ENCODE assay signal across 35 mouse cellular contexts in genomic region chr5:130409706-130410105, GRCm38 (mm10). TPM values are rescaled to one million over a fixed set of nuclear protein-coding genes. Genes with fewer than 3 reads are reported as not detected.
"Had no signal": no experiment of that assay in that cellular context is flagged by ENCODE, and none has a peak within 500 bp of the region (broad histone marks: within the 10 kb centered on the region; RNA-seq: fewer than 3 reads in every experiment).

No protein-coding gene starts in this region.

- H3K4me3 ChIP-seq: gastrocnemius, adult 2 months; heart, embryonic 10.5 days; heart, embryonic 12.5 days; hindbrain, embryonic 10.5 days; hindbrain, embryonic 12.5 days; intestine, embryonic 15.5 days; layer of hippocampus, adult 2 months; left cerebral cortex, adult 2 months; limb, embryonic 10.5 days; limb, embryonic 12.5 days; liver, embryonic 13.5 days; liver, embryonic 15.5 days had no signal

- H3K27ac ChIP-seq: gastrocnemius, adult 2 months; heart, embryonic 10.5 days; hindbrain, embryonic 10.5 days; hindbrain, embryonic 12.5 days; hindbrain, embryonic 14.5 days; intestine, embryonic 15.5 days; layer of hippocampus, adult 2 months; left cerebral cortex, adult 2 months; limb, embryonic 10.5 days; limb, embryonic 12.5 days; liver, embryonic 13.5 days; liver, embryonic 15.5 days had no signal

- H3K4me1 ChIP-seq: heart, embryonic 10.5 days; heart, embryonic 12.5 days; hindbrain, embryonic 10.5 days; hindbrain, embryonic 12.5 days; intestine, embryonic 15.5 days; limb, embryonic 10.5 days; limb, embryonic 12.5 days; liver, embryonic 13.5 days; liver, embryonic 15.5 days had no signal

- DNase-seq: gastrocnemius, adult 2 months; gastrocnemius, postnatal 10 days; gastrocnemius, postnatal 25 days; heart, adult 18-20 months; heart, postnatal 10 days; heart, postnatal 4 days; kidney, adult 18-20 months; kidney, adult 8-10 months; kidney, postnatal 10 days; kidney, postnatal 25 days; kidney, postnatal 4 days; liver; liver, embryonic 13.5 days had no signal

- H3K27me3 ChIP-seq: heart, embryonic 12.5 days; hindbrain, embryonic 12.5 days; intestine, embryonic 15.5 days; limb, embryonic 12.5 days; liver, embryonic 13.5 days; liver, embryonic 15.5 days had no signal

RNA-seq across cellular contexts. Expression of gene A330070K13Rik, which starts 25.3 kb away (rescaled TPM):
- total RNA-seq: gastrocnemius, adult 2 months; gastrocnemius, postnatal 10 days; gastrocnemius, postnatal 25 days; gastrocnemius, postnatal 4 days; granulocyte monocyte progenitor cell, adult 5-6 weeks; heart, adult 18-20 months; heart, adult 8-10 months; heart, postnatal 10 days; heart, postnatal 25 days; heart, postnatal 4 days had no signal
- polyA plus RNA-seq: heart, embryonic 10.5 days; heart, embryonic 12.5 days; heart, embryonic 14.5 days; heart, embryonic 16.5 days; hindbrain, embryonic 10.5 days; hindbrain, embryonic 12.5 days; hindbrain, embryonic 14.5 days; inflammation-experienced regulatory T-cells, adult 6 months; intestine, embryonic 15.5 days; intestine, postnatal 0 days; kidney, embryonic 14.5 days; kidney, embryonic 16.5 days; limb, embryonic 10.5 days; limb, embryonic 12.5 days; liver, embryonic 11.5 days; liver, embryonic 13.5 days; liver, embryonic 15.5 days had no signal

RNA-seq across cellular contexts. Expression of gene Caln1, which starts 40.5 kb away (rescaled TPM):
- total RNA-seq: gastrocnemius, postnatal 4 days; granulocyte monocyte progenitor cell, adult 5-6 weeks; heart, adult 18-20 months; heart, postnatal 4 days had no signal
- polyA plus RNA-seq: inflammation-experienced regulatory T-cells, adult 6 months; liver, embryonic 11.5 days; liver, embryonic 13.5 days; liver, embryonic 15.5 days had no signal
